Mouse (Mus musculus): ENCODE measurements around the gene Wdr20.

DNA sequence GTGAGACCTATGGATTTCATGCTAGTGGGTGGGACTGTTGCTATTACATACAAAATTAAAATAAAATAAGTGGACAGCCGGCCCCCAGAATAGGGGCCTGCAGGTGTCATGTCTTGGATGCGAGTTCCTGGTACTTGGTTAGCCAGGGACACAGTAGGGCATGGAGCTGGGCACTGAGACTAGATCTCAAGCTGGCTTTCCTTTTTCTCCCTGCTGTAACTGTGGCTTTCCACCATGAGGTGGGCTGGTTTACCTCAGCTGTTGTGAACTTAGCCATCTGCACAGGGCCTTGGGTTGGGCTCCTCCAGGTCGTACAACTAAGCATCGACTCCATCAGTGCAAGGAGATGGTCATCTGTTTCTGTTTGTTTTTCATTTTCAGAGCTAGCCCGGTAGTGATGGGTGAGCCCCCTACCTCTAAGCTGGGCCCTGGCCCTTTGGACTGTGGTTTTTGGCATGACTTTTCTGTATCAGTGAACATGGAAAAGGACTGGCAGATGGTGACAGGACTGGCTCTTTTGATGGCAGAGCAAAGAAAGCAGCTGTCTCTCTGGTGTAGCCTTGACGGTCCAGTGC lies 108.5 kb downstream of the Wdr20 start:
- TF ChIP-seq CTCF (IDR thresholded peaks at IDR 0.05; ENCODE audit: borderline replicate concordance, insufficient read depth, low read length): no peak
- no peak for TF ChIP-seq POLR2A (IDR thresholded peaks at IDR 0.05; ENCODE audit: low read depth, low read length)

Data from embryonic fibroblast, embryonic 13.5 days (primary cell).